Mouse (Mus musculus): ENCODE data around the gene Nbas.

DNA sequence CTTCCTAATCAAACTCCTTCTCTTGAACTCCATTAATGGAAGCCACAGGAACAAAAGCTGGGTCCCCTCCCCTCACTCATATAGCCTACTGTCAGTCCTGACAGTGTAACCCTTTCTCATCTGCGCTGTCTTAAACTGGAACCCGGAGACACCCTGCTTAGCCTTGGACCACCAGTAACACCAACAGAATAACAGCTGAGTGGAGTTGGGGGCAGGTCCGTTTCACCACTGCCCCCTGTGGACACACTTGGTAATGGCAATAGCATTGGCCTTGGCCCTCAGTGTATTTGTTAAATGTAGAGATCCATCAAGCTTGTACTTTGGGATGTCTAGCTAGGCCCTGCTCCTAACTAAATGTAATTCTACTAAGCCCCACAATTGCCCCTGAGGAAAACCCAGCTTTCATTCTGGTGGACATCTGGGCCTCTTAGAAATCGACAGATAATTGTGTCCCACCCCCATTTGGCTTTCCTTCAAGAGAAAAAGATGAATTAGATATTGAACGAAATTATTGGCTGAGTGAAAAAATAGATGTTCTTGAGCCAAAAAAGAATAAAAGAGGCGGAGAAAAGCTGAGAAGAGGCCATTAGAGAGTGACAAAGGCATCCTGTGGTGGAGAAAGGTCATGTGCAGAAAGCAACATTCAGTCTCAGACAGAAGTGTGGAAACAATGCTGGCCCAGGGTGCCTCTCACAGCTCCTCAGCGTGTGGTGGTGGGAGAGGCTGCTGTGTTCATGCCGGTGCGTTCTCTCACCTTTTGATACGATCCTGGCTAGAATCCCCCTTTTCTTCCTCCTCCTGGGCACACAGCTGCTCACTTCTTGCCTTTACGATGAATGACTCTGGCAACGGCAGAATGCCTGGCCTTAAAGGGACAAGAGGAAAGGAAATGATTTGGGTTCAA, 358.1 kb downstream of the Nbas start:
- no peak for TF ChIP-seq CTCF (IDR thresholded peaks at IDR 0.05; ENCODE audit: borderline replicate concordance, insufficient read depth, low read length)
- no peak for TF ChIP-seq POLR2A (IDR thresholded peaks at IDR 0.05; ENCODE audit: low read depth, low read length)
